Mouse (Mus musculus) embryonic facial prominence, embryonic 15.5 days (tissue): ENCODE measurements around the gene Abcb9. TPM values are rescaled to one million over a fixed set of nuclear protein-coding genes. Genes with fewer than 3 reads are reported as not detected.

Source experiments
- ATAC-seq: fragments of 200-750 bp; cut with Nextera tagmentation; 2 replicates; pipeline ENCODE4 v1.8.0; 2017; ENCODE audit warnings: low read depth, moderate TSS enrichment; ENCODE audit not compliant: insufficient number of reproducible peaks, low FRiP score, low TSS enrichment
- H3K27ac ChIP-seq: fragments of 300-500 bp; sonication (generic); replicated peaks from 2 replicates; pipeline ENCODE4 v1.5.1; 2015; ENCODE audit warnings: mild to moderate bottlenecking, inconsistent platforms
- H3K27me3 ChIP-seq: fragments of 300-500 bp; sonication (generic); 2 replicates; pipeline ENCODE4 v1.6.1; 2015; ENCODE audit warnings: inconsistent platforms
- H3K36me3 ChIP-seq: fragments of 300-500 bp; sonication (generic); 2 replicates; pipeline ENCODE4 v1.6.1; 2015; ENCODE audit warnings: mild to moderate bottlenecking, inconsistent platforms
- H3K4me1 ChIP-seq: fragments of 300-500 bp; sonication (generic); 2 replicates; pipeline ENCODE4 v1.6.1; 2015; ENCODE audit warnings: inconsistent platforms
- H3K4me2 ChIP-seq: fragments of 300-500 bp; sonication (generic); replicated peaks from 2 replicates; pipeline ENCODE4 v1.6.1; 2015; ENCODE audit warnings: mild to moderate bottlenecking, inconsistent platforms
- H3K4me3 ChIP-seq: fragments of 300-500 bp; sonication (generic); replicated peaks from 2 replicates; pipeline ENCODE4 v1.5.1; 2015; ENCODE audit warnings: mild to moderate bottlenecking, inconsistent platforms
- H3K9ac ChIP-seq: fragments of 300-500 bp; sonication (generic); 2 replicates; pipeline ENCODE4 v1.6.1; 2015; ENCODE audit warnings: inconsistent platforms
- H3K9me3 ChIP-seq: fragments of 300-500 bp; sonication (generic); replicated peaks from 2 replicates; pipeline ENCODE4 v1.6.1; 2016; ENCODE audit warnings: inconsistent platforms
- WGBS: fragments of 180-500 bp; shearing (Covaris S2); methylation state at CpG from one replicate; pipeline ENCODE4 v1.1.7; 2015; 5-methylcytosine and 5-hydroxymethylcytosine counted together
- polyA plus RNA-seq: library from polyadenylated mRNA; unstranded; fragments of >200 nt; fragmentation: Nextera tagmentation; extraction: Ambion mirVana; gene quantifications from 2 replicates; pipeline ENCODE4 v1.2.1, GENCODE M21; 2015

Gene Abcb9
- polyA plus RNA-seq, 1 experiment from 2014 or later = 2.9 TPM

DNA sequence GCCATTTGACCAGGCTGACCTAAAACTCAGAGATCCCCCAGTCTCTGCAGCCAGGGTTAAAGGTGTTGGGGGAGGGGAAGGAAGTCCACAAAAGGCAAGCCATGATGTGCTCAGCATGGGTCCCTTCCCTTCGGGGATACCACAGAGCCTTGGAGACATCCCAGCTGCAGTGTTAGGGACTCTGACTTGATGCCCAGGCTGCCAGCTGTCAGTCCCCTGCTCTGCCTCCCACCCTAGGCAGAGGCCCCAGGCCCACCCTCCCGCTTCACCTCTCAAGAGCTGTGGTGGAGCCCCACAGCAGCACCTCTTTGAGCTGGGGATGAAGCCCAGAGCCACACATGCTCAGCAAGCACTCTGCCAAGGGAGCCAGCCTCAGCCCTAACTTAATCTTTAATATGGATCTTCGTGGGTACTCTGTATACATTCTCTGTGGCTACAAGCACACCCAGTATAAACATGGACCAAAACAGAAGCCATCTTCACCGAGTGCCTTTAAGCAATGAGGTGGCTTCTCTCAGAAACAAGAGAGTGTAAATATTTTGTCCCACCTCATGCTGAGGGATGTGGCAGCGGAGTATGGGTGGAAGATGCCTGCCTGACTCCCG, 17.6 kb downstream of the Abcb9 start:
- H3K27me3 ChIP-seq = no peaks in the 10 kb centered on the region
- H3K27ac ChIP-seq = no peak overlapping the region; the same call in 1 of the 2 replicates
- 59% methylated on average over 6 of the region's 6 CpGs for WGBS
- no peak overlapping the region for H3K4me3 ChIP-seq
- no peaks in the 10 kb centered on the region for H3K9me3 ChIP-seq
- H3K4me2 ChIP-seq = no peak overlapping the region
- H3K9ac ChIP-seq = no peak overlapping the region
- H3K36me3 ChIP-seq = no peaks in the 10 kb centered on the region
- peaks cover 37% of the 10 kb centered on the region for H3K4me1 ChIP-seq
- ATAC-seq = no peak

DNA sequence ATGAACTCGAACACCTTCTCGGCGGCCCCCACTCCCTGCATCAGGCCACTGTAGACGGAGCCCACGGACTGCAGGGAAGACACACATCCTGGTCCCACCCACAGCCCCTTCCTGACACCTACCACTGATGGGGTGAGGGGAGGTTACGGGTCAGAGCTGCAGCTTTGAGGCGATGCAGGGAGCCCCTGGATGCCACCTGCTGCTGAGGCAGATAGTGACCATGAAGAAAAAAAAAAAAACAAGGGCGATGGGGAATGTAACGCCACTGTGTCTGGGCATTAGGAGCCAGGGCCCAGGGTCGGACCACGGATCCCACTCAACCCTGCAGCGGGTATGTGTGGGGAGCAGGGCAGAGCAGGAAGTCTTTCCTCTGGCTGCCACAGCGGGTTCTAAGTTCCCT, 18.4 kb downstream of the Abcb9 start:
- no peak overlapping the region for H3K9ac ChIP-seq
- no peaks in the 10 kb centered on the region for H3K9me3 ChIP-seq
- H3K4me3 ChIP-seq = no peak overlapping the region
- WGBS = 82% methylated on average over 13 of the region's 13 CpGs
- ATAC-seq = no peak
- H3K27ac ChIP-seq = no peak overlapping the region
- H3K27me3 ChIP-seq = no peaks in the 10 kb centered on the region
- no peaks in the 10 kb centered on the region for H3K36me3 ChIP-seq
- H3K4me2 ChIP-seq = no peak overlapping the region
- peaks cover 37% of the 10 kb centered on the region for H3K4me1 ChIP-seq

DNA sequence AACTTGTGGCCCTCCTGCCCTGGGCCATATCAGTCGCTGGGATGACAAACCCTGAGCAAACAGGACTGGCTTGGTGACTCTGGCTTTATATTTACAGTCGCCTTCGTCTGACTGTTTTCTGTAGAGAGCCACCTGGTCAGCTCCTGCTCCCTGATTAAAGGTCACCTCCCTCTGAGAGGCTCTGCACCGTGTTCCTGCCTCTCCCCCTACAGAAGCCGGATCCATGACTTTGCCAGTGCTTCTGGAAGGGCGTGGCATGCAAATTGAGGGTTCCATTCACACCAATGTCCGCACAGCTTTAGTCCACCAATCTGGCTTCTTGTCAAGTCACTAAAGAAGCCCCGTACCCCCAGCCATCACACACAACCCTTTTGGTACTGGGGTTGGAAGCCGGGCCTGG, 19.0 kb downstream of the Abcb9 start:
- Histone ChIP-seq H3K4me1 (peaks cover 37% of the 10 kb centered on the region), H3K4me3 (no peak overlapping the region), H3K36me3 (no peaks in the 10 kb centered on the region), H3K27me3 (no peaks in the 10 kb centered on the region), H3K27ac (no peak overlapping the region), H3K9ac (no peak overlapping the region), H3K4me2 (no peak overlapping the region), H3K9me3 (no peaks in the 10 kb centered on the region)
- no peak for ATAC-seq
- 60% methylated on average over 9 of the region's 9 CpGs for WGBS

DNA sequence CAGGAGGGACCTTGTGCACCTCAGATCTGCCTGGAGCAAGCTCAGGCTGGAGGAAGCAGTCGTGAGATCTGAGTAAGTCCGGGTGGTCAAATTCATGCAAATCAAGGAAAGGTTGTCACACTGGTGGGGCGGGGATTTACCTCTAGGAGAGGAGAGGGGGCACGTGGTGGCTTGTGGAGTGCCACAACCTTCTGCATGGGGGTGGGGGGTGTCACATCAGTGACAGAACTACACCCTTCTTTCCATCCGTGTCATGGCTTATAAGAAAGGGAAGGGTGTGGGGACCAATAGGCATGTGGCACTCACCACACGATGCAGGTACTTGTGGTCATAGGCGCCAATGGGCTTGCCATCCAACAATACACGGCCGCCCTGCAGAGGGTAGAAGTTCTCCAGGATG, 19.9 kb downstream of the Abcb9 start:
- Histone ChIP-seq H3K9ac (no peak overlapping the region), H3K27ac (peak overlapping the region; percentile 30; the same call in 1 of the 2 replicates), H3K4me2 (no peak overlapping the region), H3K9me3 (no peaks in the 10 kb centered on the region), H3K4me1 (peaks cover 37% of the 10 kb centered on the region), H3K27me3 (no peaks in the 10 kb centered on the region), H3K4me3 (no peak overlapping the region), H3K36me3 (no peaks in the 10 kb centered on the region)
- 60% methylated on average over 9 of the region's 9 CpGs for WGBS
- ATAC-seq = no peak

DNA sequence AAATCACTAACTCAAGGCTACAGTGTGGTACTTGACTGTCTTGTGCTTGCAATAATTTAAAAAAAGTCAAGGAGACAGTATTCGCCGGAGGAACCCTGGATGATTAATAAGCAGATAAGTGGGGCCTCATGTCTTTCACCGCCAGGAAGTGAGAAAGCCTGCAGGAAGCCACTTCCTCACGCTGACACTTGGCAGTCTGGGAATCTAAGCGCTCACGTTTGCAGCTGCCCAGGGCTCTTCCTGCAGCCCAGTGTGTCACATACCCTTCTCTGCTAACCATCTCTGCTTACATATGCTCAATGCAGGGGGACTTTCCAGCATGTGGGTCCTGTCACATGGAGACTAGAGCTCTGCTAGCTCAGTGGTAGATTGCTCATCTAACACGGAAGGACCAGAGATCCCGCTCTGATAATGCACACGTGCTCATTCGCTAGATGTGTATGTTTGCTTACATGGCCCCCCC, 20.7 kb downstream of the Abcb9 start:
- 0 out of 2 replicates have a peak overlapping the region, but pooled peaks have one; percentile 30 for H3K27ac ChIP-seq
- no peak for ATAC-seq

DNA sequence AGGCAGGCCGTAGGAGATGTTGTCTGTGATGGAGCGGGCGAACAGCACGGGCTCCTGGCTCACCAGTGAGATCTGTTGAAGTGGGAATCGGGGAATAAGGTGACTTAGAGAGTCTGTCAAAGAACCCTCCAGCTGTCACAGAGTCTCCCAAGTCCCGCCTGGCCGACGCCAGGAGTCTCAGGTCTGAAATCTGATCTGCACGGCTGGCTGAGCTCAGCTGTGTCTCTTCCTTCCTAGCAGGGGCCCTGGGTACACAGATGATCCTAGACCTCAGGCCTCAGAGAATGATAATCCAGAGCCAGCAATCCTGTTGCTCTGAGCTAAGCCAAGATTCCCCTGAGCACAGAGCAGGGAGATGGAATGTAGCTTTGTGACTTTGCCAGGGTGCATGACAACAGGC, 21.9 kb downstream of the Abcb9 start:
- Histone ChIP-seq H3K36me3 (no peaks in the 10 kb centered on the region), H3K27ac (no peak overlapping the region), H3K4me3 (no peak overlapping the region), H3K4me1 (peaks cover 28% of the 10 kb centered on the region), H3K27me3 (no peaks in the 10 kb centered on the region), H3K4me2 (no peak overlapping the region), H3K9ac (no peak overlapping the region), H3K9me3 (no peaks in the 10 kb centered on the region)
- WGBS = 32% methylated on average over 9 of the region's 9 CpGs
- ATAC-seq = peak; percentile 36

More for the DNA sequence above, 20.7 kb downstream of the Abcb9 start:
- no peak overlapping the region for H3K4me3 ChIP-seq
- 41% methylated on average over 10 of the region's 10 CpGs for WGBS
- no peaks in the 10 kb centered on the region for H3K36me3 ChIP-seq
- no peaks in the 10 kb centered on the region for H3K27me3 ChIP-seq
- no peaks in the 10 kb centered on the region for H3K9me3 ChIP-seq
- peaks cover 37% of the 10 kb centered on the region for H3K4me1 ChIP-seq
- no peak overlapping the region for H3K9ac ChIP-seq
- H3K4me2 ChIP-seq = no peak overlapping the region

DNA sequence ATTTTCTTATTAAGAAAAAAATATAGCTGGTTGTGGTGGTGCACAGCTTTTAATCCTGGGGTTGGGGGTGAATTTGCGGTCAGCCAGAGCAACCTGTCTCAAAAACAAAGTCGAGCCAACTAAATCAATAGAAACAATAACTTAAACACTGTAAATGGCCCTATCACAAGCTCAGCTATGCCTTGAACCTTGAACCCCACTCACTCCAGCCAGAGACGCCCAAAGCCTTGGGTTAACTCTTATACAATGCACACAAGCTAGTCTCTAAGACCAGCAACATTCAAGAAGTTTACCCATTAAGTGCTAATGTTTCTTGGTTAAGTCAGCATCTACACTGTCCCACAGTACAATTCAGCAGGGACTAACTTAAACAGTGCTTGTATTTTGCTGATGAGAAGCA, 25.9 kb downstream of the Abcb9 start:
- no peak overlapping the region for H3K4me2 ChIP-seq
- H3K27me3 ChIP-seq = no peaks in the 10 kb centered on the region
- no peaks in the 10 kb centered on the region for H3K9me3 ChIP-seq
- 83% methylated on average over 3 of the region's 3 CpGs for WGBS
- H3K4me1 ChIP-seq = peaks cover 8% of the 10 kb centered on the region; the same call in 1 of the 2 replicates
- ATAC-seq = no peak
- no peak overlapping the region for H3K27ac ChIP-seq
- H3K9ac ChIP-seq = no peak overlapping the region
- no peaks in the 10 kb centered on the region for H3K36me3 ChIP-seq
- no peak overlapping the region for H3K4me3 ChIP-seq

DNA sequence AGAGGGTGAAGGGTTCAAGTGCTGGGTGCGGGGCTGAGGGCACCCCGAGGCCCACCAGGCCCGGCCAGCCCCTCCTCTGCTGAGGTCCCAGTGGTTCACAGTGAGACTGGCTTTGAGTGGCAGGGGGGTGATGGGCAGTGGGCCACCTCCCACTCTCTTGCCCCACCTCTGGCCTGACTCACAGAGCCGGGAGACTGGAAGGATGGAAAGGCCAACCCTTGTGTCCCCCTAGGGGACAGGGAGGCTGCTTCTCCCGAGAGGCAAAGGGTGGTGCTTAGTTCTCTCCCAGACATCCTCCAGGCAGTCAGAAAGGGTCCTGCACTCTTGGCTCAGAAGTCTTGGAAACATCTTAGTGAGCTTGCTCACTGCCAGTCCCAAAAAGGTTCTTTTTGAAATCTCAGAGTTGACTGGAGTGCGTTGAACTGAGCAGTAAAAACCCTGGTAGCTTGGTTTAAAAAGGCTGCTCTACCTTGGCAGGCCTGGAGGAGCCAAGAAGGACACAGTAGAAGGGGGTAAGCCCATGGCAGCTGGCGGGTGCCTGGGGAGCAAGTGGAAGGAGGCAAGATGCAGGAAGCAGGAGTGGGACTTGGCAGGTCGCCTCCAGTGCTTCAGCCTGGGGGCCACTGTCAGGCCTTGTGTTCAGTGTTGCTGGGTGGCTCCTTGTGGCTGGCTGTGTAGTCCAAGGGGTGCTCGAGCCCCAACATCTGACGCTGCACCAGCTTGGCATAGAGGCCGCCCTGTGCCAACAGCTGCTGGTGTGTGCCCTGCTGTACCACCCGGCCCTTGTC, 33.4 kb downstream of the Abcb9 start:
- 73% methylated on average over 12 of the region's 12 CpGs for WGBS

DNA sequence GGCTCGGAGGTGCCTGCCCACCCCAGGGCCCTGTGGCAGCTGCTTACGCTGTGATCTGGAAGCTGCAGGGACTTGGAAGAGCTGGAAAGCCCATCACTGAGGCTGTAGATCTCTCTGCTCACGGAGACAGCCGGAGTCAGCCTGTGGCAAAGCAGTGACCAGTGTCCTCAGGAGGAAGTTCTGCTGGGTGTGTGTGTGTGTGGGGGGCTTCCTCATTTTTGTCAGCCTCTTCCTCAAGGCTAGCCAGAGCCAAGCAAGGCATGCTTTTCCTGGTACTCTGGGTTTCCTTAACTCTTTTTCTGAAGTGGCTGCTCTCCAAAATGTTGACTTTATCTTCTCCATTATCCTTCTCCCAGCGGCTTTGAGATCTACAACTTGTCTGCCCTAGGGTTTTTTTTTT, 35.9 kb downstream of the Abcb9 start:
- Histone ChIP-seq H3K36me3 (no peaks in the 10 kb centered on the region), H3K4me3 (no peak overlapping the region), H3K4me1 (peaks cover 2% of the 10 kb centered on the region; the same call in 1 of the 2 replicates), H3K9me3 (no peaks in the 10 kb centered on the region), H3K27ac (no peak overlapping the region), H3K4me2 (no peak overlapping the region), H3K27me3 (no peaks in the 10 kb centered on the region), H3K9ac (no peak overlapping the region)
- WGBS = 60% methylated on average over 5 of the region's 5 CpGs
- ATAC-seq = no peak

More for the DNA sequence above, 33.4 kb downstream of the Abcb9 start:
- Histone ChIP-seq H3K36me3 (no peaks in the 10 kb centered on the region), H3K9ac (no peak overlapping the region), H3K27me3 (no peaks in the 10 kb centered on the region), H3K4me2 (no peak overlapping the region), H3K27ac (no peak overlapping the region), H3K9me3 (no peaks in the 10 kb centered on the region), H3K4me3 (no peak overlapping the region), H3K4me1 (peaks cover 2% of the 10 kb centered on the region; the same call in 1 of the 2 replicates)
- ATAC-seq = no peak

DNA sequence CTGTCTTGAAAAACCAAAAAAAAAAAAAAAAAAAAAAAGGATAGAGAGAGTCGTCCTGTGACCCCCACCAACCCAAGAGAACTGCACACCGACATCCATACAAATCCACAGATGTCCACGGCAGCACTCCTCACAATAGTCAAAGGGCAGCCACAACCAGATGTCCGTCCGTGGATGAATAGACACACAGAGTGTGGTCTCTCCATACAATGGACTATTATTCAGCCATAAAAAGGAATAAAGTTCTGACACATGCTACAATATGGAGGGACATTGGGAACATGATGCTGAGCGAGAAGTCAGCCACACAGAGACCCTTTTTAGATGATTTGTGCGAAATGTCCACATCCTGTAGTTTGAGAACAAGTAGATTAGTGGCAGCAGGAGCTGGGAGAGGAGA, 36.8 kb downstream of the Abcb9 start:
- WGBS = 82% methylated on average over 7 of the region's 7 CpGs
- Histone ChIP-seq H3K9ac (no peak overlapping the region), H3K27ac (no peak overlapping the region), H3K27me3 (no peaks in the 10 kb centered on the region), H3K36me3 (no peaks in the 10 kb centered on the region), H3K4me1 (peaks cover 2% of the 10 kb centered on the region; the same call in 1 of the 2 replicates), H3K4me2 (no peak overlapping the region), H3K4me3 (no peak overlapping the region), H3K9me3 (no peaks in the 10 kb centered on the region)
- no peak for ATAC-seq

DNA sequence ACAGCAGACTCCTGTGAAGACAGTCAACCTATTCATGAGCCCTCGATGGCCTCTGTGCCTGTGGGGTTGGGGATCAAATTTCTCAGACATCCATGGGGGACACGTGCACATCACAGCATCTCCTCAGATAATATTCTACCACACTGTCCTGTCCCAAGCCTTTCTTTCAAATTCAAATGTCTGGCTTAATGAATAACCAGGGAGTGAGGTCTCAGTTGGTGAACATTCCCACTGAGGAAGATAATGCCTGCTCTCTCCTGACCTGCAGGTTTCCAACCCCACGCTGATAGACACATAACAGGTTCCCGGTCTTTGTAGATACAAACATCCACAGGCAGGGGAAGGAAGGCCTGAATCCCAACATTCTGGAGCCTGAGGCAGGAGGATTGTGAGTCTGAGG, 38.6 kb downstream of the Abcb9 start:
- no peak overlapping the region for H3K4me2 ChIP-seq
- no peak for ATAC-seq
- no peaks in the 10 kb centered on the region for H3K9me3 ChIP-seq
- no peak overlapping the region for H3K27ac ChIP-seq
- no peak overlapping the region for H3K4me3 ChIP-seq
- 34% methylated on average over 4 of the region's 4 CpGs for WGBS
- 0 out of 2 replicates have a peak, but pooled peaks cover 2% of the 10 kb centered on the region for H3K4me1 ChIP-seq
- H3K27me3 ChIP-seq = no peaks in the 10 kb centered on the region
- no peaks in the 10 kb centered on the region for H3K36me3 ChIP-seq
- no peak overlapping the region for H3K9ac ChIP-seq
